Mouse (Mus musculus): Measurements from ENCODE around the gene Kcne1.
A peak's percentile ranks its signal among the peaks of the same experiment; 100 is the strongest.

Kcne1 gene

DNA sequence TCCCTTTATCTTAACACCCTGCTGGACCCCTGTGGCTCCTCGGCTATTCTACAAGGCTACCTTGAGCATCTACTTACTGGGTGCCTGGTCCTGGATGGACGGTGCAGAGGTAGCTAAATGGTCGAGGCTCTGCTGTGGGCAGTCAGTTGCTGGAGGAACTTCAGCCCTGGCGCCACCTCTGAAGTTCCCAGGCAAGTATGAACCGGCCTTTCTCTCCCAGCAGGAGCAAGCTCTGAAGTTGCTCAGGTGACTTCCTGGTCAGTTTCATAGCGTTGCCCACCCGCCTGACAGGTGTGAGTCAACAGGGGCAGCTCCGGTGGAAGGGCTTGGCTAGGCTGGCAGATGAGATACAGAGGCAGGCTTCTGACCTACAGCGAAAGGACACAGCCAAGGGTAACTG, at the start of gene Kcne1:
Gene Kcne1 (minus strand): TSS at position 240 of the 400 bp plus-strand sequence.
- no peak for DNase-seq (ENCODE audit: inconsistent ontology term)

DNA sequence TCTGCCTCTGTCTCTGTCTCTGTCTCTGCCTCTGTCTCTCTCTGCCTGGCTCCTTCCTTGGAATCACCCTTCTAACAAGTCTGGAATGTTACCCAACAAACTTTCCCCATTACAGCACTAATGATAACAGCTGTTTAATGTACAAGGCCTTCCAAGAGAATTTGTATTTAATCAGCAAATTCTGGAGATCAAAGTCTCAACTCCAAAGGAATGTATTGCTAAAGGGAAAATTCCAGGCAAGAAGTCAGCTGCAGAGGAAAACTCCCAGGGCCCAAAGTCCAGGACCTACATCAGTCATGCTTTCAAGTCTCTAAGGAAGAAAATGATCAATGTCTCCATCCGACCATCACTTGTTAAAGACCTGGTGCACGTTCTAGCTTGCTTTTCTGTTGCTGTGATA, 48.6 kb upstream of the Kcne1 start:
- peak; percentile 19 for DNase-seq (ENCODE audit: inconsistent ontology term)

- no peak for DNase-seq (ENCODE audit: inconsistent ontology term)
These were observed 44.9 kb upstream of the Kcne1 start for GRCm38 (mm10) chr16:92404141-92404540.

GRCm38 (mm10) chr16:92403069-92403468, 43.8 kb upstream of the Kcne1 start:
- no peak for DNase-seq (ENCODE audit: inconsistent ontology term)

DNA sequence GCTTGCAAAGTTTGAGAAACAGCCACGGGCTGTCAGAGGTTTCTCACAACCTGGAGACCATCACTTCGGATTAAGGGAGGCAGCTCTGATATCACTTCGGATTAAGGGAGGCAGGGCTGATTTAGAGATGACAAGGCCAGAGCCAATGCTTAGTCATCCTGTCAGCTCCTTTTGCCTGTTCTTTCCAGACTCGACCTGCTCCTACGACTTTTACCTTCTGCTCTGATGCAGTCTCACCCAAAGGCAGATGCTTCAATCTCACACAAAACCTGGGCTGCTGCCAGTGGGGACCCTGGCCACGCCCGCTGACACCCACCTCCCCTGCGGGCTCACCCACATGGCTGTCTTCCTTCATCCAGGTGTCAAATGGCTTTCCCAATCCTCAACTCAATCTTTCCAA, 42.9 kb upstream of the Kcne1 start:
- DNase-seq (ENCODE audit: inconsistent ontology term), result no peak

- DNase-seq (ENCODE audit: inconsistent ontology term), result no peak
These were observed 41.9 kb upstream of the Kcne1 start for GRCm38 (mm10) chr16:92401206-92401605.

DNA sequence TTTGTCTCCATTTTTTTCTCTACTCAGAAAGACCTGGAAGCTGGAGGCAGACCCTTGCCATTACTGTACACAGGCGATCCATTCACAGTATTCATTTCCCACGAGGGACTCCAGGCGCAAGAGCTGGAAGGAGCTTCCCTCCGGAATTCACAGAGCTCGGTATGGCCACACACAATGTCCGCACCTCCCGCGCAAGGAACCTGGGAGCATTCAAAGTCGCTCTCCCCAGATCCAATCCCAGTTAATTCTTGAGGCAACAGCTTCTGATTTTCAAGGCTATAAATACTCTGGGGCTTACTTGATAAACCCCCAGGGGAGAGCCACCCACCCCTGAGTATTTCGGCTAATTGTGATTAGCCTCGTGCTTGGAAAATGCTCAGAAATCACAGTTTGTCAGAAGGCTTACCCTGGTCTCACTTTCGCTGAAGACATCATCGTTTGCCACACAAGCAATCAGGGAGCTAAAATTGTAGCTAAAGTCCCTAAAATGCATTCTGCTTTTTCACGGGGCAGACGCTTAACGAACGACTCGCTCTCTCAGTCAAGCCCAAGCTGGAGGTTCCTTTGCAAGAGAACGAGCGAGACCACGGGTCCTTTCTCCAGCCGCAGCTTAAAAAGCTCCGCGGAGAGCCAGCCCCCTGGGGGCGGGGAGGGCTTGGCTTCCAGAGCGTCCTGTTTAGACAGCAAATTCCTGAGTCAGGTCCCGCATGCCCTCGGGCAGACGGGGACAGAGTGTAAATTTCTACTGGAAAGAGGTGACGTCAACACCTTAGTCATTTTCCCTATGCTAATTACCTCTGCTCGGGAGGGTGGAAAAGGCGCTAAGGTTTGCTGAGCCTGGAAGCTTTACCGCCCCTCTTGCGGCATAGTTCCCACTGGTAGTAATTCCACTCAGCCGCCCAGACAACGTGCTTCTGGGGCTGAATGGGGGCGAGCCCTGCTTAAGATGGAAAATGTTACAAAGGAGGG, 40.5 kb upstream of the Kcne1 start:
- DNase-seq (ENCODE audit: inconsistent ontology term), result peak; percentile 99

- peak; percentile 63 for DNase-seq (ENCODE audit: inconsistent ontology term)
These were observed 39.4 kb upstream of the Kcne1 start for GRCm38 (mm10) chr16:92398574-92399118.

DNA sequence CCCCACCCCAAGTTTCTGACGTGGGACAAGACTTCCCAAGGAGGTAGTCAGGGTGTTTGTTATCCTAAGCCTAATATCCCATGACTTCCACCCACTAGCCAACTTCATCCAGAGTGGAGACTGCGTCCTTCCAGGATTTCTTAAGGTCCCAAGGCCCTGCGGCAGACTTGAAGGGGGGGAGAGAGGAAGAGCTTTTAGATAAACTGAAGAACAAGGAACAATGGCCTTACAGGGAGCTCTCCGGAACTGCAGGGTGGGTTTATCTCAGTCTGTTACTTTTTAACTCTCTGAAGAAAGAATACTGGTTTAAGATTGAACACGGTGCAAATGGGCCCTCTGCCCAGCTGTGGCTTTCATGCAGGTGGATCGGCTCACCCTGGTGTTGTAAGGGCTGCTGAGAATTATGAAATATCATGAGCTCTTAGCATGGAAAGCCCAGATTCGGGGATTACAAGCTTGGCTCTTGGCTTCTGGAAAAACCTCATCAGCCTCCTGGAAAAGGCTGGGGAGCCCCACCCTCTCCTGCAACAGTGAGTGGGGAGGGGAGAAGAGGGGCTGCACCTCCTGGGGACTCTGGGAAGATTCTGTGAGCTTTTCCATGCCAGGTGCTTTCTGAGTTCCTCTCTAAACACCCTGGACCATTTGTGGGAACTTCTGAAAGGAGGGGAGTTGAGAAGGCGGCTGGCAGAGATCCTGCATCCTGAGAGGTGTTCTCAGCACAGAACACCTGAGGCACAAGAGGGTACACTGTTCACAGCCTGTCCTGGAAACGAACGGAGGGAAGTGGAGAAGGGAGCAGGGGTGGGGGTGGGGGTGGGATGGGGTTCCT, 38.7 kb upstream of the Kcne1 start:
- no peak for DNase-seq (ENCODE audit: inconsistent ontology term)

DNA sequence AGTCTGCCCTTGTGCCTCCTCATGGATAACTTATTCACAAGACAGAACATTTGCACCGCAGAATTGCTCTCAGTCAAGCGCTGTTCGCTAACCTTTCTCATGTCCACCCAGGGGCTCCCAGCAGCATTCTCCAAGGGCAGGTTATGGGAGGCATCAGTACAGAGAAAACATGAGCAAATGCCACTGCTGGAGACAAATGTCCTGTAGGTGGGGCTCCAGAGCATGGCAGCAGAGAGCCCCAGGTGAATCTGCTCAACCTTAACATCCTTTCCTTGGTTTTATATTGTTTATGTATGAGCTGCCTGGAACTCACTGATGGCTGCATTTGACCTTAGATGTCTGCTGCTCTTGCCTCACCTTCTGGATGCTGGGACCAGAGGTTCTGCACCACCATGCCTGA, 34.5 kb upstream of the Kcne1 start:
- no peak for DNase-seq (ENCODE audit: inconsistent ontology term)

- DNase-seq (ENCODE audit: inconsistent ontology term), result no peak
These were observed 28.4 kb upstream of the Kcne1 start for GRCm38 (mm10) chr16:92387692-92388091.

DNA sequence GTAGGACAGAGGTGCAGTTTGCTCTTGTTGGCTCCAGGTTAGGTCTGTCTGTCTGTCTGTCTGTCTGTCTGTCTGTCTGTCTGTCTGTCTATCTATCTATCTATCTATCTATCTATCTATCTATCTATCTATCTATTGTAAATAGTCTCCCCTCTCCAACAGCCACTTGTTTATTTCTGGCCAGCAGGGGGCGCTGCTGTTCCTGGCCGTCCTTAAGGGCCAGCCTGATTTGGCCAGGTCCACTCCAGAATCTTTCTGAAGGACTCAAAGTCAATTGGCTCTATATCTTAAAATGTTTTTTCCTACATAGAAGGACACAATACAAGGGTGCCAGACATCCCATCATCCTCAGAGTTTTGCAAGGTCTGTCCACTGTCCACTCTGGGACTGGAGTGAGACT, 25.8 kb upstream of the Kcne1 start:
- DNase-seq (ENCODE audit: inconsistent ontology term), result peak; percentile 27

GRCm38 (mm10) chr16:92383412-92383811, 24.1 kb upstream of the Kcne1 start:
- no peak for DNase-seq (ENCODE audit: inconsistent ontology term)

GRCm38 (mm10) chr16:92382508-92382907, 23.2 kb upstream of the Kcne1 start:
- DNase-seq (ENCODE audit: inconsistent ontology term), result no peak

- no peak for DNase-seq (ENCODE audit: inconsistent ontology term)
These were observed 21.8 kb upstream of the Kcne1 start for GRCm38 (mm10) chr16:92381092-92381491.

DNA sequence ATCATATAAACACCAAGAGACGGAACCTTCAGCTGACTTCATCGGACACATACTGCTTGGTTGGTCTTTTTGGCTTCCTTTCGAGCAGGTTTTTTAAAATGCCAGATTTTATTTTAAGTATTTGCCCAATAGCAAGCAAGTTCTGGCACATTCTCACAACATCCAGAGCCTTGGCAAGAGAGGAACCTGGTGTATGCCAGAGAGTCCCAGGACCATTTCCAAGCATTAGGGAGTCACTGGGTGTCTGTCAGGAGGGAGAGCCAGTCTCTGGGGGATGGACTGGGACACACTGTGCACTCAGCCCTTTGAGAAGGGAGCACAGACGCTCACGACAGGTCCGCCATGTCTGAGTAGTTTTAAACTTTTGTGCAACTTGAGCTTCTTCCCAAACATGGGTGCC, 17.7 kb upstream of the Kcne1 start:
- no peak for DNase-seq (ENCODE audit: inconsistent ontology term)

DNA sequence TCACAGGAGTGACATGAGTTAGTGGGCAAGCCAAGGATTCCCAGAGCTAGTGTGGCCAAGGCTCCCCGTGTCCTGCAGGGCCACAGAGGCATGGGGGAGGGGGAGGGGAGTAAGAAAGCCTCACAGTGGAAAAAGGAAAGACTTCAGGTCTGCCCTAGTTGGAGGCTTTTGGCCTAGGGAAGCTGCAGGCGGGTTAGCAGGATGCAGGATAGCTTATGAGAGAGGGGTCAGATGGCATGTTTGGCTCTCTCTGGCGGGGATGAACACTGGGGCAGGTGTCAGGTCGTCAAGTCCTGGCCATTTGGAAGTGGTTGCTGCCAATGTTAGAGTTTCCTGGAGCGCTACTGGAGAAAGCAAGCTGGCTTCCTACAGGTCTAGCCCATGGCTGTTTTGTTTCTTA, 12.4 kb upstream of the Kcne1 start:
- DNase-seq (ENCODE audit: inconsistent ontology term), result no peak

- no peak for DNase-seq (ENCODE audit: inconsistent ontology term)
These were observed 10.0 kb upstream of the Kcne1 start for GRCm38 (mm10) chr16:92369260-92369659.

- no peak for DNase-seq (ENCODE audit: inconsistent ontology term)
These were observed 6.2 kb upstream of the Kcne1 start for GRCm38 (mm10) chr16:92365477-92365876.

GRCm38 (mm10) chr16:92360711-92361110, 1.4 kb upstream of the Kcne1 start:
- no peak for DNase-seq (ENCODE audit: inconsistent ontology term)

- DNase-seq (ENCODE audit: inconsistent ontology term), result no peak
These were observed 534 bp downstream of the Kcne1 start for GRCm38 (mm10) chr16:92358734-92359133.

GRCm38 (mm10) chr16:92357566-92357965, 1.7 kb downstream of the Kcne1 start:
- peak; percentile 62 for DNase-seq (ENCODE audit: inconsistent ontology term)

Data from Muller cell, postnatal 12 days (primary cell).